Mouse (Mus musculus): ENCODE results near the gene Exoc4. TPM values are rescaled to one million over a fixed set of nuclear protein-coding genes. Genes with fewer than 3 reads are reported as not detected.

Exoc4 gene
- total and polyA plus RNA-seq, 3 experiments = 31.2 to 46.4 (median 41.9) TPM

DNA sequence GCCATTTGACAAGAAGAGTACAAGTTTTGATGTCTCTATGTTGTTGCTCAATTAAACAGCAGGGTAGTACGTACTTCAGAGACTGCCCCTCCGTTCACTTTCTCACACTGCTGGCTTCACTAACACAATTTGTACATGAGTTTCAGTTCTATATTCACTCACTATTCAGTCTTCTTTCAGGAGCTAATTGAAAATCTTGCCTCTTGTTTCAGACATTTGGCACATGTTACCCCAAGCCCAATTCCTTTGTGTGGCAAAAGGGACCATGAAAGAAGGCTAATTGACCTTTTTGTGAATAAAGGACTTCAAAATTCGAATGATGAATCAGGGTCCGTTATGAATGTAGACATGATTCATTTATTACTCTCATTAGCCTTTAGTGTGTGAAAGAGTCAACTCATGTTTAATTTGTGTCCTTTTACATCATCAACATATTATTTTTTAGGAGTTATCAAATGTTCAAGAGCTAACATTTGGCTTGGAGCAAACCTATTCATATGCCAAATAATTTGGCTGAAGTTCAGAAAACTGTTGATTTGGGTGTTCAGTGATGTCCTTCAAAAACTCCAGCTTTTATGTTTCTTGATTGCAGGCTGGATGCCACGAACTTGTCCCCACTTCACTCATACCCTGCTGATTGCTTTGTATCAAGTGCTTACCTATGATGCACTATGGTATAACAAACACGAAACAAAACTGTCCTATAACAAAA lies 467.5 kb downstream of the Exoc4 start:
- Histone ChIP-seq H3K9ac (ENCODE audit: insufficient read depth, low read depth) (no peak overlapping the region), H3K79me2 (replicated peaks; ENCODE audit: control insufficient read depth, extremely low read depth, insufficient read depth, poor library complexity, severe bottlenecking) (no peaks in the 10 kb centered on the region), H3K4me2 (ENCODE audit: insufficient read depth, low read depth, poor library complexity, severe bottlenecking) (no peak overlapping the region), H3K27ac (ENCODE audit: insufficient read depth, low read depth) (no peak overlapping the region), H3K27me3 (replicated peaks) (no peaks in the 10 kb centered on the region), H3K4me3 (replicated peaks in 1 of 3; ENCODE audit: low read depth in 2 of 3, low read length in 2 of 3, poor library complexity in 1 of 3) (no peak overlapping the region), H3K9me3 (replicated peaks; ENCODE audit: low read length) (no peaks in the 10 kb centered on the region), H3K36me3 (replicated peaks in 1 of 2; ENCODE audit: control insufficient read depth in 1 of 2, insufficient read depth in 1 of 2, low read length in 1 of 2) (no peaks in the 10 kb centered on the region), H3K4me1 (ENCODE audit: control insufficient read depth in 1 of 2, insufficient read depth in 2 of 2) (peaks cover 0 to 6% of the 10 kb centered on the region in 2 experiments; a peak in 2 of 4 replicates)
- DNase-seq (ENCODE audit: extremely low read depth) = no peak
- dilution Hi-C loops (cut with MboI; ENCODE audit: extremely low pct_ligation_motif_present, extremely low pct_unique_long_range_greater_than_20kb, low sequenced_read_pairs) (no loop called here), in situ Hi-C loops (cut with MboI; ENCODE audit: low pct_ligation_motif_present, low pct_unique_long_range_greater_than_20kb, low sequenced_read_pairs) (no loop called here)
- TF ChIP-seq RCOR1 (conservative IDR thresholded peaks at IDR 0.05; ENCODE audit: low read depth, low read length) (no peak), BHLHE40 (IDR thresholded peaks at IDR 0.05; ENCODE audit: low read depth, low read length) (no peak), USF2 (conservative IDR thresholded peaks at IDR 0.05; ENCODE audit: low read depth, low read length) (no peak), ZNF384 (IDR thresholded peaks at IDR 0.05; ENCODE audit: low read depth, low read length) (no peak), MYC (IDR thresholded peaks at IDR 0.05; ENCODE audit: low read depth, low read length) (no peak), CHD1 (IDR thresholded peaks at IDR 0.05; ENCODE audit: low read depth, low read length) (no peak), HCFC1 (IDR thresholded peaks at IDR 0.05; ENCODE audit: low read depth, low read length) (no peak), EP300 (IDR thresholded peaks at IDR 0.05; ENCODE audit: low read length) (no peak), POLR2AphosphoS2 (IDR thresholded peaks at IDR 0.05; ENCODE audit: low read depth, low read length) (no peak), SIN3A (IDR thresholded peaks at IDR 0.05; ENCODE audit: low read length) (no peak), NRF1 (IDR thresholded peaks at IDR 0.05; ENCODE audit: low read depth, low read length) (no peak), MEF2A (IDR thresholded peaks at IDR 0.05; ENCODE audit: borderline replicate concordance, low read depth, low read length) (no peak), KAT2A (IDR thresholded peaks at IDR 0.05; ENCODE audit: insufficient replicate concordance, low read length) (no peak), MAZ (IDR thresholded peaks at IDR 0.05; ENCODE audit: low read depth, low read length) (no peak), CHD2 (IDR thresholded peaks at IDR 0.05; ENCODE audit: low read length) (no peak), JUN (IDR thresholded peaks at IDR 0.05; ENCODE audit: insufficient read depth, low read depth, low read length) (no peak), RAD21 (IDR thresholded peaks at IDR 0.05; ENCODE audit: low read depth, low read length) (no peak), PAX5 (IDR thresholded peaks at IDR 0.05; ENCODE audit: low read length) (no peak)

DNA sequence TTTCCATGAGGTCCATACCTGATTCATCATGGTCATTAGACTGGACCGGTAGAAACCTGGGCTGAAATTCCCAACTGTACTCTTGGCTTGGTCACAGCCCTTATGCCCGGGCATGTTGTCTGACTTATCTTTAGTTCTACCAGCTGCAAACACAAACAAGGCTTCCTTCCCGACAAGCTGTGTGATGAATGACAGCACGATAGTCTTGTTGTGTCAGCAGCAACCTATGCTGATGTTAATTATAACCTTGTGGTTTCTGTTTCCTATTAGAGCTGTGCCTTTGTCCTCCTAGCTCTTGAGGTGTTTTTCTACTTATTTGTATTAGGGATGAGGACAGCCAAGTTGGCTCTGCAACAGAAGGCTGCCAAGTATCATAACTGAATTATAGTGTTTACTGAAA lies 472.3 kb downstream of the Exoc4 start:
- in situ Hi-C loops (cut with MboI; ENCODE audit: low pct_ligation_motif_present, low pct_unique_long_range_greater_than_20kb, low sequenced_read_pairs) (no loop called here), dilution Hi-C loops (cut with MboI; ENCODE audit: extremely low pct_ligation_motif_present, extremely low pct_unique_long_range_greater_than_20kb, low sequenced_read_pairs) (no loop called here)
- Histone ChIP-seq H3K36me3 (replicated peaks in 1 of 2; ENCODE audit: control insufficient read depth in 1 of 2, insufficient read depth in 1 of 2, low read length in 1 of 2) (no peaks in the 10 kb centered on the region), H3K79me2 (replicated peaks; ENCODE audit: control insufficient read depth, extremely low read depth, insufficient read depth, poor library complexity, severe bottlenecking) (no peaks in the 10 kb centered on the region), H3K4me1 (ENCODE audit: control insufficient read depth in 1 of 2, insufficient read depth in 2 of 2) (peaks cover 0 to 6% of the 10 kb centered on the region in 2 experiments; a peak in 2 of 4 replicates), H3K9me3 (replicated peaks; ENCODE audit: low read length) (no peaks in the 10 kb centered on the region), H3K4me2 (ENCODE audit: insufficient read depth, low read depth, poor library complexity, severe bottlenecking) (no peak overlapping the region), H3K27ac (ENCODE audit: insufficient read depth, low read depth) (no peak overlapping the region), H3K9ac (ENCODE audit: insufficient read depth, low read depth) (no peak overlapping the region), H3K27me3 (replicated peaks) (no peaks in the 10 kb centered on the region), H3K4me3 (replicated peaks in 1 of 3; ENCODE audit: low read depth in 2 of 3, low read length in 2 of 3, poor library complexity in 1 of 3) (no peak overlapping the region)
- no peak for DNase-seq (ENCODE audit: extremely low read depth)
- TF ChIP-seq CHD1 (IDR thresholded peaks at IDR 0.05; ENCODE audit: low read depth, low read length) (no peak), MYC (IDR thresholded peaks at IDR 0.05; ENCODE audit: low read depth, low read length) (no peak), SMC3 (IDR thresholded peaks at IDR 0.05; ENCODE audit: low read depth, low read length) (no peak), RCOR1 (conservative IDR thresholded peaks at IDR 0.05; ENCODE audit: low read depth, low read length) (no peak), EP300 (IDR thresholded peaks at IDR 0.05; ENCODE audit: low read length) (no peak), POLR2AphosphoS2 (IDR thresholded peaks at IDR 0.05; ENCODE audit: low read depth, low read length) (no peak), MEF2A (IDR thresholded peaks at IDR 0.05; ENCODE audit: borderline replicate concordance, low read depth, low read length) (no peak), CHD2 (IDR thresholded peaks at IDR 0.05; ENCODE audit: low read length) (no peak), JUND (conservative IDR thresholded peaks at IDR 0.05; ENCODE audit: low read depth, low read length) (no peak), TBP (conservative IDR thresholded peaks at IDR 0.05; ENCODE audit: low read depth, low read length) (no peak), KAT2A (IDR thresholded peaks at IDR 0.05; ENCODE audit: insufficient replicate concordance, low read length) (no peak)
